ENCODE assay signal across 24 mouse cellular contexts in the genomic region with DNA sequence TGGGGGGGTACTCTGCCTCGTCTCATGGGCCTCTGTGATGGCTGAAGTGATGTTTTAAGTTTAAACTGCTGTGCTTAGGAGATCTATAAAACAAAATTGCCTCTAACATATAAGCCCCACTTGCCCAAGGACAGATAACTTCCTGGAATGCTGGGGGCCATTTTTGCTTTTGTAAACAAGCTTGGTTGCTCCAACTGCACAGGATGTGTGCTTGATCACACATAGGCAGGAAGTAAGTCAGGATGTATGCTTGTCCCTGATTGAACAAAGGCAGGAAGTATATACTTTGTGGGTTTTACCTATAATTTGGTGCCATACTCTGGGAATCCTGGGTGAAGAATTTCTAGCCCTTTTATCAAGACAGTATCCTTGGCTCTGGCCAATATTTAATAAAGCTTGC. TPM values are rescaled to one million over a fixed set of nuclear protein-coding genes. Genes with fewer than 3 reads are reported as not detected.
DNase-seq lines count a peak whose midpoint lies in the region; ATAC-seq and TF ChIP-seq lines count a peak whose summit lies in the region.
"Had no signal": no experiment of that assay in that cellular context is flagged by ENCODE, and none has a peak within 500 bp of the region (broad histone marks: within the 10 kb centered on the region; RNA-seq: fewer than 3 reads in every experiment).

No protein-coding gene starts in this region.

- no peaks in the 10 kb centered on the region for H3K4me1 ChIP-seq in lung, embryonic 14.5 days (ENCODE audit: insufficient read depth)

- no peaks in the 10 kb centered on the region for H3K36me3 ChIP-seq in lung, embryonic 14.5 days (ENCODE audit: insufficient read depth)
- H3K36me3 ChIP-seq: embryonic facial prominence, embryonic 10.5 days; heart, embryonic 13.5 days; hindbrain, embryonic 12.5 days had no signal

- WGBS in lung, embryonic 14.5 days: 17% methylated on average over 1 of the region's 1 CpGs

- ATAC-seq in CD4-positive, CD25-positive, alpha-beta regulatory T cell, adult 4 months: no peak
- no peak for ATAC-seq in lung, embryonic 14.5 days (ENCODE audit: insufficient read depth)
- ATAC-seq: activated CD4-positive, CD25-positive, alpha-beta regulatory T cell, adult 4 months; forebrain, embryonic 13.5 days; forebrain, postnatal 0 days; hindbrain, embryonic 16.5 days had no signal

- peak; percentile 10 for DNase-seq in CD4-positive, CD25-positive, alpha-beta regulatory T cell, adult 2 months (ENCODE audit: low read depth, low spot score)
- peak; percentile 35 for DNase-seq in lung, embryonic 14.5 days
- no peak for DNase-seq in lung, postnatal 14 days
- peak; percentile 69 for DNase-seq in 416B (ENCODE audit: low read depth)
- peak; percentile 36 for DNase-seq in naive thymus-derived CD4-positive, alpha-beta T cell, adult 2 months (ENCODE audit: low read depth)
- DNase-seq in spleen, postnatal 10 days (ENCODE audit: low spot score in 2 of 2): no peak
- DNase-seq: adrenal gland, postnatal 14 days; cerebellum, adult 11-12 months; cerebellum, adult 9-10 months; cerebellum, postnatal 25 days; forebrain, postnatal 0 days; gastrocnemius, postnatal 14 days; heart, postnatal 4 days had no signal

- no peak overlapping the region for H3K9ac ChIP-seq in lung, embryonic 14.5 days
- H3K9ac ChIP-seq: forebrain, embryonic 13.5 days; forebrain, postnatal 0 days; heart, embryonic 13.5 days; hindbrain, embryonic 12.5 days had no signal

- no peaks in the 10 kb centered on the region for H3K9me3 ChIP-seq in lung, embryonic 14.5 days (ENCODE audit: low read depth, low read length)
- H3K9me3 ChIP-seq: embryonic facial prominence, embryonic 10.5 days; forebrain, embryonic 13.5 days; heart, embryonic 13.5 days; hindbrain, embryonic 12.5 days had no signal

- no peaks in the 10 kb centered on the region for H3K27me3 ChIP-seq in lung, embryonic 14.5 days (ENCODE audit: insufficient read depth, low read length)
- H3K27me3 ChIP-seq: forebrain, embryonic 13.5 days; heart, embryonic 13.5 days; hindbrain, embryonic 12.5 days had no signal

- H3K27ac ChIP-seq in lung, embryonic 14.5 days (ENCODE audit: low read depth): no peak overlapping the region
- H3K27ac ChIP-seq: embryonic facial prominence, embryonic 10.5 days; forebrain, embryonic 13.5 days; heart, embryonic 13.5 days; hindbrain, embryonic 12.5 days had no signal

- no peak overlapping the region for H3K4me2 ChIP-seq in lung, embryonic 14.5 days
- H3K4me2 ChIP-seq: forebrain, embryonic 13.5 days; heart, embryonic 13.5 days; hindbrain, embryonic 12.5 days had no signal

- no peak for TF ChIP-seq CTCF in lung, embryonic 14.5 days (IDR thresholded peaks at IDR 0.05; ENCODE audit: low read depth)

- no peak overlapping the region for H3K4me3 ChIP-seq in lung, embryonic 14.5 days (ENCODE audit: low read depth, low read length)
- H3K4me3 ChIP-seq: embryonic facial prominence, embryonic 10.5 days; forebrain, embryonic 13.5 days; heart, embryonic 13.5 days; hindbrain, embryonic 12.5 days had no signal

RNA-seq across cellular contexts. Expression of gene Nudt16, which starts 4.8 kb away (rescaled TPM):
- 10 to 100 TPM; 30.8 to 33.1 TPM for polyA plus RNA-seq in CD4-positive, CD25-positive, alpha-beta regulatory T cell, adult 4 months (2017; shearing (Covaris generic))
- 14.9 and 15.3 TPM in 2 replicates for polyA plus RNA-seq in lung, embryonic 14.5 days (2014; fragmentation: Nextera tagmentation; extraction: Ambion mirVana)

RNA-seq across cellular contexts. Expression of gene 1700080E11Rik, which starts 8.5 kb away (rescaled TPM):
- polyA plus RNA-seq in CD4-positive, CD25-positive, alpha-beta regulatory T cell, adult 4 months (2017; shearing (Covaris generic)): not detected
- not detected in 2 replicates for polyA plus RNA-seq in lung, embryonic 14.5 days (2014; fragmentation: Nextera tagmentation; extraction: Ambion mirVana)
- polyA plus RNA-seq: activated CD4-positive, CD25-positive, alpha-beta regulatory T cell, adult 4 months; C2C12; cortical plate, adult 2 months; embryonic facial prominence, embryonic 10.5 days; embryonic facial prominence, embryonic 14.5 days; forebrain, embryonic 13.5 days; forebrain, postnatal 0 days; heart, embryonic 13.5 days; heart, postnatal 0 days; hindbrain, embryonic 12.5 days; hindbrain, embryonic 16.5 days had no signal

Comparison
In these comparisons a context has a peak if more than half of its experiments do, and no peak if none do; other contexts are left out.
1. DNase-seq: peak in CD4-positive, CD25-positive, alpha-beta regulatory T cell, adult 2 months (single experiment), lung, embryonic 14.5 days (single experiment), 416B (single experiment) and naive thymus-derived CD4-positive, alpha-beta T cell, adult 2 months (single experiment); none in lung, postnatal 14 days (single experiment) and spleen, postnatal 10 days (0 of 2).